Mouse (Mus musculus) neural tube, embryonic 13.5 days (tissue): ENCODE results near the gene Olfr557. TPM values are rescaled to one million over a fixed set of nuclear protein-coding genes. Genes with fewer than 3 reads are reported as not detected.

Experiments used
- ATAC-seq: fragments of 200-750 bp; cut with Nextera tagmentation; 2 replicates; pipeline ENCODE4 v1.8.0; 2017; ENCODE audit warnings: low read depth, mild to moderate bottlenecking, moderate TSS enrichment, moderate library complexity
- H3K27ac ChIP-seq: fragments of 300-500 bp; sonication (generic); replicated peaks from 2 replicates; pipeline ENCODE4 v1.5.1; 2015; ENCODE audit warnings: moderate library complexity, mild to moderate bottlenecking, inconsistent platforms
- H3K27me3 ChIP-seq: fragments of 300-500 bp; sonication (generic); 2 replicates; pipeline ENCODE4 v1.6.1; 2015; ENCODE audit warnings: mild to moderate bottlenecking, inconsistent platforms
- H3K36me3 ChIP-seq: fragments of 300-500 bp; sonication (generic); 2 replicates; pipeline ENCODE4 v1.6.1; 2015; ENCODE audit warnings: mild to moderate bottlenecking, inconsistent platforms
- H3K4me1 ChIP-seq: fragments of 300-500 bp; sonication (generic); replicated peaks from 2 replicates; pipeline ENCODE4 v1.6.1; 2015; ENCODE audit warnings: inconsistent platforms
- H3K4me2 ChIP-seq: fragments of 300-500 bp; sonication (generic); 2 replicates; pipeline ENCODE4 v1.6.1; 2015; ENCODE audit warnings: inconsistent platforms, mild to moderate bottlenecking, moderate library complexity
- H3K4me3 ChIP-seq: fragments of 300-500 bp; sonication (generic); 2 replicates; pipeline ENCODE4 v1.5.1; 2015; ENCODE audit warnings: mild to moderate bottlenecking, inconsistent platforms
- H3K9ac ChIP-seq: fragments of 300-500 bp; sonication (generic); 2 replicates; pipeline ENCODE4 v1.6.1; 2015; ENCODE audit warnings: moderate library complexity, mild to moderate bottlenecking, inconsistent platforms
- H3K9me3 ChIP-seq: fragments of 300-500 bp; sonication (generic); 2 replicates; pipeline ENCODE4 v1.6.1; 2016; ENCODE audit warnings: inconsistent platforms
- WGBS: fragments of 180-500 bp; shearing (Covaris S2); methylation state at CpG from one replicate; pipeline ENCODE4 v1.1.7; 2015; 5-methylcytosine and 5-hydroxymethylcytosine counted together
- polyA plus RNA-seq: library from polyadenylated mRNA; unstranded; fragments of >200 nt; fragmentation: Nextera tagmentation; extraction: Ambion mirVana; gene quantifications from 2 replicates; pipeline ENCODE4 v1.2.1, GENCODE M21; 2015

The Olfr557 gene
- polyA plus RNA-seq, 1 experiment from 2014 or later = not detected

- Histone ChIP-seq H3K4me3 (no peak overlapping the region), H3K27me3 (no peaks in the 10 kb centered on the region), H3K27ac (no peak overlapping the region), H3K9ac (no peak overlapping the region), H3K9me3 (no peaks in the 10 kb centered on the region), H3K4me2 (no peak overlapping the region), H3K36me3 (no peaks in the 10 kb centered on the region), H3K4me1 (no peaks in the 10 kb centered on the region)
- no peak for ATAC-seq
- 54% methylated on average over 2 of the region's 2 CpGs for WGBS
Measured at GRCm38 (mm10) chr7:102737705-102738104, 42.0 kb downstream of the Olfr557 start.

Other genes starting within 250 kb of the Olfr557 start
- 0.48 and 0.50 TPM in 2 replicates for gene Olfr543, start 214.2 kb upstream of the Olfr557 start, polyA plus RNA-seq
- gene Olfr544, start 207.6 kb upstream of the Olfr557 start, polyA plus RNA-seq = 0.17 TPM in 1 of 2 replicates, not detected in the other
- 0.38 TPM in 1 of 2 replicates, not detected in the other for gene Olfr545, start 196.3 kb upstream of the Olfr557 start, polyA plus RNA-seq
- gene Olfr547, start 161.2 kb upstream of the Olfr557 start, polyA plus RNA-seq = not detected in 2 replicates
- not detected in 2 replicates for gene Olfr548-ps1, start 155.0 kb upstream of the Olfr557 start, polyA plus RNA-seq
- not detected in 2 replicates for gene Olfr549, start 146.0 kb upstream of the Olfr557 start, polyA plus RNA-seq
- 0.15 and 0.36 TPM in 2 replicates for gene Trim21, start 130.4 kb upstream of the Olfr557 start, polyA plus RNA-seq
- not detected in 2 replicates for gene Olfr550, start 124.5 kb upstream of the Olfr557 start, polyA plus RNA-seq
- not detected in 2 replicates for gene Olfr551, start 104.0 kb upstream of the Olfr557 start, polyA plus RNA-seq
- 0.06 TPM in 1 of 2 replicates, not detected in the other for gene Olfr552, start 98.1 kb upstream of the Olfr557 start, polyA plus RNA-seq
- not detected in 2 replicates for gene Olfr553, start 77.7 kb upstream of the Olfr557 start, polyA plus RNA-seq
- not detected in 2 replicates for gene Olfr554, start 57.5 kb upstream of the Olfr557 start, polyA plus RNA-seq
- gene Olfr555, start 37.1 kb upstream of the Olfr557 start, polyA plus RNA-seq = not detected in 2 replicates
- gene Olfr556, start 31.0 kb upstream of the Olfr557 start, polyA plus RNA-seq = not detected in 2 replicates
- 9.3 and 12.3 TPM in 2 replicates for gene Trim68, start 8.6 kb upstream of the Olfr557 start, polyA plus RNA-seq
- gene Olfr558, start 6.3 kb downstream of the Olfr557 start, polyA plus RNA-seq = 2.5 and 2.7 TPM in 2 replicates
- not detected in 2 replicates for gene Olfr33, start 23.2 kb downstream of the Olfr557 start, polyA plus RNA-seq
- not detected in 2 replicates for gene Olfr559, start 31.6 kb downstream of the Olfr557 start, polyA plus RNA-seq
- gene Olfr560, start 63.5 kb downstream of the Olfr557 start, polyA plus RNA-seq = not detected in 2 replicates
- 0.27 and 0.44 TPM in 2 replicates for gene Olfr78, start 63.6 kb downstream of the Olfr557 start, polyA plus RNA-seq
- gene Olfr561, start 75.3 kb downstream of the Olfr557 start, polyA plus RNA-seq = 0.46 TPM in 1 of 2 replicates, not detected in the other
- not detected in 2 replicates for gene Olfr564, start 107.6 kb downstream of the Olfr557 start, polyA plus RNA-seq
- gene Olfr566, start 162.9 kb downstream of the Olfr557 start, polyA plus RNA-seq = 0.31 and 0.50 TPM in 2 replicates
- gene Olfr568, start 181.2 kb downstream of the Olfr557 start, polyA plus RNA-seq = not detected in 2 replicates
- gene Olfr569, start 195.0 kb downstream of the Olfr557 start, polyA plus RNA-seq = not detected in 2 replicates
- gene Olfr570, start 198.7 kb downstream of the Olfr557 start, polyA plus RNA-seq = not detected in 2 replicates
- gene Olfr571, start 221.6 kb downstream of the Olfr557 start, polyA plus RNA-seq = 0.04 TPM in 1 of 2 replicates, not detected in the other
- gene Olfr572, start 228.5 kb downstream of the Olfr557 start, polyA plus RNA-seq = not detected in 2 replicates
- not detected in 2 replicates for gene Olfr573-ps1, start 246.7 kb downstream of the Olfr557 start, polyA plus RNA-seq